Mouse (Mus musculus) spleen, adult 2 months (tissue): ENCODE data around the gene Abcd3.

Experiments
- CTCF ChIP-seq: fragments of 200-500 bp; IDR thresholded peaks from 2 replicates; pipeline ENCODE4 v1.5.1; 2011; ENCODE audit warnings: mild to moderate bottlenecking, inconsistent platforms; ENCODE audit not compliant: insufficient read depth, insufficient read length, insufficient replicate concordance; ENCODE audit errors: extremely low read depth
- POLR2A ChIP-seq: fragments of 200-500 bp; IDR thresholded peaks from 2 replicates; pipeline ENCODE4 v1.6.1; 2011; ENCODE audit warnings: low read depth, low read length, inconsistent platforms

GRCm38 (mm10) chr3:121735542-121735941 is 79.6 kb downstream of the Abcd3 start:
- TF ChIP-seq CTCF (no peak), POLR2A (no peak)
